Mouse (Mus musculus) urinary bladder, postnatal 36 days (tissue): ENCODE measurements around the gene Rhbdl1.
"Not testable (repeated sequence)": the region's sequence is repeated elsewhere in the genome, so short reads cannot be mapped to it uniquely, and the experiment has no call there.

Experiments used
- DNase-seq, 2 experiments: peaks; one replicate each; pipeline ENCODE4 v3.0.0; 2022; ENCODE audit warnings: low spot score in 2 of 2, mixed read lengths in 1 of 2

The Rhbdl1 gene

GRCm38 (mm10) chr17:25825984-25826570 is 11.0 kb downstream of the Rhbdl1 start:
- no peak for DNase-seq

- no peak for DNase-seq
Measured at GRCm38 (mm10) chr17:25825311-25825710, 11.8 kb downstream of the Rhbdl1 start.

GRCm38 (mm10) chr17:25824362-25825142 is 12.5 kb downstream of the Rhbdl1 start:
- no peak for DNase-seq

- DNase-seq, result peak; percentile 71 to 72
Measured at GRCm38 (mm10) chr17:25823452-25823851, 13.6 kb downstream of the Rhbdl1 start, which contains the start of gene Wdr24. TSS of gene Wdr24 (plus strand) at chr17:25823627.

GRCm38 (mm10) chr17:25818851-25819780 is 18.0 kb downstream of the Rhbdl1 start:
- no peak for DNase-seq

GRCm38 (mm10) chr17:25817662-25818061 is 19.4 kb downstream of the Rhbdl1 start:
- DNase-seq, result no peak

GRCm38 (mm10) chr17:25813471-25813870 is 23.6 kb downstream of the Rhbdl1 start:
- peak; percentile 72 to 84 for DNase-seq

- no peak for DNase-seq
Measured at GRCm38 (mm10) chr17:25810890-25811289, 26.2 kb downstream of the Rhbdl1 start.

- no peak for DNase-seq
Measured at GRCm38 (mm10) chr17:25809606-25810340, 27.3 kb downstream of the Rhbdl1 start.

GRCm38 (mm10) chr17:25808789-25809605 is 28.1 kb downstream of the Rhbdl1 start, which contains the start of gene Fbxl16:
TSS of gene Fbxl16 (plus strand) at chr17:25809085.
- peak in 1 of 2 experiments; percentile 66 for DNase-seq

GRCm38 (mm10) chr17:25808028-25808427 is 29.1 kb downstream of the Rhbdl1 start:
- DNase-seq, result no peak

GRCm38 (mm10) chr17:25807452-25807851 is 29.6 kb downstream of the Rhbdl1 start:
- not testable (repeated sequence) for DNase-seq

GRCm38 (mm10) chr17:25806507-25806906 is 30.6 kb downstream of the Rhbdl1 start:
- DNase-seq, result no peak

- DNase-seq, result no peak
Measured at GRCm38 (mm10) chr17:25802825-25803517, 34.1 kb downstream of the Rhbdl1 start.

- peak in 1 of 2 experiments; percentile 57 for DNase-seq
Measured at GRCm38 (mm10) chr17:25801029-25801428, 36.1 kb downstream of the Rhbdl1 start.

GRCm38 (mm10) chr17:25796951-25797369 is 40.1 kb downstream of the Rhbdl1 start, which contains the start of gene Metrn:
TSS of gene Metrn (minus strand) at chr17:25797136.
- peak; percentile 76 to 84 for DNase-seq

- no peak for DNase-seq
Measured at GRCm38 (mm10) chr17:25796211-25796771, 40.8 kb downstream of the Rhbdl1 start.

GRCm38 (mm10) chr17:25795609-25796092 is 41.4 kb downstream of the Rhbdl1 start, which contains the start of gene AC134908.4:
TSS of gene AC134908.4 (minus strand) at chr17:25795659.
- no peak for DNase-seq

GRCm38 (mm10) chr17:25794998-25795397 is 42.1 kb downstream of the Rhbdl1 start:
- DNase-seq, result no peak
